21 mouse cellular contexts compared by ENCODE assay signal in the genomic region with DNA sequence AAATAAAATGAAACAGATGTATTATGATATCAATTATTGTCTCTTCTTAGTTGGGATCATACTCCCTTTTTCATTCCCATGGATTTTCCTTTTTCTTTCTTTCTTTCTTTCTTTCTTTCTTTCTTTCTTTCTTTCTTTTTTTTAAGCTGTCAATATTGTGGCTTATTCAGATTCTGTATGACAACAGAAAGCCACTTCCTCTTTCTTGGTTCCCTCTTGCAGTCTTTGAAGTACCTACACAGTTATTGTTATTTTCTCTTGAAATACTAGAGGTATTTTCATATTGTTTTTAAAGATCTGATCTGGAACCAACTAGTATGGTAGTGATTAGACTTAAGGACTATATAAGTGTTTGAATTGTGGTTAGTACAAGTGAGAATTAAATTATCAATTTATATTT.
"Had no signal": no experiment of that assay in that cellular context is flagged by ENCODE, and none has a peak within 500 bp of the region (broad histone marks: within the 10 kb centered on the region; RNA-seq: fewer than 3 reads in every experiment).

No protein-coding gene starts in this region.

- H3K27me3 ChIP-seq: kidney, embryonic 15.5 days; liver, embryonic 12.5 days; liver, embryonic 15.5 days; lung, embryonic 15.5 days; midbrain, embryonic 13.5 days; neural tube, embryonic 13.5 days had no signal

- H3K27ac ChIP-seq: kidney, embryonic 15.5 days; left cerebral cortex, adult 2 months; liver, embryonic 12.5 days; liver, embryonic 15.5 days; lung, embryonic 15.5 days; midbrain, embryonic 10.5 days; midbrain, embryonic 13.5 days; neural tube, embryonic 13.5 days; stomach, postnatal 0 days had no signal

- H3K4me3 ChIP-seq: kidney, embryonic 15.5 days; left cerebral cortex, adult 2 months; liver, embryonic 12.5 days; liver, embryonic 15.5 days; lung, embryonic 15.5 days; midbrain, embryonic 10.5 days; midbrain, embryonic 13.5 days; myocyte; neural tube, embryonic 13.5 days had no signal

- H3K9ac ChIP-seq: kidney, embryonic 15.5 days; liver, embryonic 12.5 days; liver, embryonic 15.5 days; lung, embryonic 15.5 days; midbrain, embryonic 13.5 days; neural tube, embryonic 13.5 days had no signal

- H3K36me3 ChIP-seq: kidney, embryonic 15.5 days; liver, embryonic 12.5 days; liver, embryonic 15.5 days; lung, embryonic 15.5 days; midbrain, embryonic 10.5 days; midbrain, embryonic 13.5 days; neural tube, embryonic 13.5 days had no signal

- H3K4me2 ChIP-seq: kidney, embryonic 15.5 days; liver, embryonic 12.5 days; liver, embryonic 15.5 days; lung, embryonic 15.5 days; midbrain, embryonic 13.5 days; neural tube, embryonic 13.5 days had no signal

- H3K4me1 ChIP-seq: kidney, embryonic 15.5 days; liver, embryonic 12.5 days; liver, embryonic 15.5 days; lung, embryonic 15.5 days; midbrain, embryonic 10.5 days; midbrain, embryonic 13.5 days; neural tube, embryonic 13.5 days had no signal

- ATAC-seq: liver, embryonic 12.5 days; midbrain, embryonic 13.5 days; midbrain, embryonic 16.5 days had no signal

- DNase-seq: kidney, adult 8-10 months; kidney, postnatal 10 days; kidney, postnatal 36 days; layer of hippocampus, postnatal 36 days; lung, adult 18-20 months; lung, postnatal 10 days; lung, postnatal 36 days; thymus, adult 2 months; thymus, postnatal 14 days; thymus, postnatal 4 days had no signal

- H3K9me3 ChIP-seq: kidney, embryonic 15.5 days; liver, embryonic 12.5 days; liver, embryonic 15.5 days; lung, embryonic 15.5 days; midbrain, embryonic 10.5 days; midbrain, embryonic 13.5 days; neural tube, embryonic 13.5 days had no signal
